Mouse (Mus musculus) intestine, postnatal 0 days (tissue): ENCODE results near the gene Fdxr. TPM values are rescaled to one million over a fixed set of nuclear protein-coding genes. Genes with fewer than 3 reads are reported as not detected.

ENCODE experiments used
- ATAC-seq: fragments of 200-750 bp; cut with Nextera tagmentation; 2 replicates; pipeline ENCODE4 v1.8.0; 2017; ENCODE audit warnings: mild to moderate bottlenecking, moderate TSS enrichment, moderate library complexity
- H3K27ac ChIP-seq: fragments of 300-500 bp; sonication (generic); 2 replicates; pipeline ENCODE4 v1.5.1; 2014; ENCODE audit warnings: mild to moderate bottlenecking, low read depth, low read length, moderate library complexity
- H3K27me3 ChIP-seq: fragments of 300-500 bp; sonication (generic); replicated peaks from 2 replicates; pipeline ENCODE4 v1.6.1; 2014; ENCODE audit warnings: low read length, mixed read lengths; ENCODE audit not compliant: control insufficient read depth, insufficient read depth
- H3K36me3 ChIP-seq: fragments of 300-500 bp; sonication (generic); 2 replicates; pipeline ENCODE4 v1.6.1; 2014; ENCODE audit warnings: mild to moderate bottlenecking, moderate library complexity; ENCODE audit not compliant: control insufficient read depth, insufficient read depth
- H3K4me1 ChIP-seq: fragments of 300-500 bp; sonication (generic); replicated peaks from 2 replicates; pipeline ENCODE4 v1.6.1; 2014; ENCODE audit warnings: antibody characterized with exemption, low read length, mixed read lengths; ENCODE audit not compliant: control insufficient read depth, insufficient read depth
- H3K4me2 ChIP-seq: fragments of 300-500 bp; sonication (generic); replicated peaks from 2 replicates; pipeline ENCODE4 v1.6.1; 2014; ENCODE audit warnings: low read depth, mild to moderate bottlenecking, moderate library complexity
- H3K4me3 ChIP-seq: fragments of 300-500 bp; sonication (generic); 2 replicates; pipeline ENCODE4 v1.5.1; 2014; ENCODE audit warnings: low read depth, low read length
- H3K9ac ChIP-seq: fragments of 300-500 bp; sonication (generic); 2 replicates; pipeline ENCODE4 v1.6.1; 2014; ENCODE audit warnings: mild to moderate bottlenecking, low read depth, low read length
- H3K9me3 ChIP-seq: fragments of 300-500 bp; sonication (generic); 2 replicates; pipeline ENCODE4 v1.6.1; 2016; ENCODE audit warnings: mixed run types; ENCODE audit not compliant: control insufficient read depth
- CTCF ChIP-seq: sonication (generic); IDR thresholded peaks from 2 replicates; pipeline ENCODE4 v1.5.1; 2016; ENCODE audit warnings: low read depth, mild to moderate bottlenecking, control low read depth, antibody characterized with exemption, moderate library complexity
- WGBS: fragments of 180-500 bp; shearing (Covaris S2); extraction: QIAGEN DNeasy Blood & Tissue Kit; methylation state at CpG from one replicate; pipeline ENCODE4 v1.1.7; 2014; 5-methylcytosine and 5-hydroxymethylcytosine counted together
- polyA plus RNA-seq: library from polyadenylated mRNA; unstranded; fragments of >200 nt; fragmentation: Nextera tagmentation; extraction: Ambion mirVana; gene quantifications from 2 replicates; pipeline ENCODE4 v1.2.1, GENCODE M21; 2015

The Fdxr gene
- polyA plus RNA-seq, 1 experiment from 2014 or later: 8.0 TPM

DNA sequence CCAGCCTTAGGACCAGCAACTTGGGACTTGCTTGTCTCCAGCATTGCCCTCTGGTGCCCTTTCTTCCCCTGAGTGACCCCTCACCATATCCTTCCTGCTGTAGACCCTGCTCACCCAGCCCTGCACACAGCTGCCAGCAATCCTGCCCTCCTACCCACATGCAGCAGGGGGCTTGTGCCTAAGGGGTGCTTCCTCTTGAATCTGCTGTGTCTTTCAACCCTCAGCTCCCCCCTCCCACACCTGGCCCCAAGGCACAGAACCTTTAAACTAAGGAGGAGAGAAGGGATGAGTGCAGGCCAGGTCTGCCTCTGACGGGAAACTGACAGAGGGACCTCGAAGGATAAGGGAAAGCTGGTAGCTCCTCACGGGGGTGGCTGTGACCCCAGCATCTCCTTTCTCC is 34.1 kb downstream of the Fdxr start:
- no peak for ATAC-seq
- H3K4me3 ChIP-seq: no peak overlapping the region
- 75% methylated on average over 3 of the region's 3 CpGs for WGBS
- no peak overlapping the region for H3K4me2 ChIP-seq
- H3K9ac ChIP-seq: no peak overlapping the region
- peaks cover 6% of the 10 kb centered on the region; the same call in 1 of the 2 replicates for H3K27me3 ChIP-seq
- no peak for TF ChIP-seq CTCF
- H3K9me3 ChIP-seq: no peaks in the 10 kb centered on the region
- no peak overlapping the region for H3K27ac ChIP-seq
- H3K36me3 ChIP-seq: peaks cover 30% of the 10 kb centered on the region; the same call in 1 of the 2 replicates
- no peaks in the 10 kb centered on the region for H3K4me1 ChIP-seq

DNA sequence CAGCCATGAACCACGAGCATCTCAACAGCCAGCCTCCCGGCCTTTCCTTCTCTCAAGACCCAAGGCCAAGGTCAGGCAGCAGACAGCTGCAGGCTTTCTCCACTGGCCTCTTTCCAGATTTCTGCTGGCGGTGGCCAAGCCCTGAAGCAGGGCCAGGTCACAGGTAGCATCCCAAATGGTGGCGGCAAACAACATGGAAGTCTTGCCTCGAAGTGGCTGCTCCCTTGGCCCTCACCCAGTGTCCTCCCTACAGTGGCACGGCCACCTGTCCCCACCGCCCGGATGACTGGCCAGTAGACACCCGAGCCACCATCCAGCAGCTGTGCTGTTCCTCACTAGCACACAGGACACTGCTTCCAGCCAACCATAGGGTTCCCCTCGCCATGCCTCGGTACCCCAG is 35.4 kb downstream of the Fdxr start:
- Histone ChIP-seq H3K27ac (no peak overlapping the region), H3K36me3 (peaks cover 30% of the 10 kb centered on the region; the same call in 1 of the 2 replicates), H3K4me3 (no peak overlapping the region), H3K9ac (no peak overlapping the region), H3K4me1 (no peaks in the 10 kb centered on the region), H3K27me3 (peaks cover 3% of the 10 kb centered on the region; the same call in 1 of the 2 replicates), H3K4me2 (no peak overlapping the region), H3K9me3 (no peaks in the 10 kb centered on the region)
- ATAC-seq: no peak
- TF ChIP-seq CTCF: no peak
- WGBS: 83% methylated on average over 11 of the region's 11 CpGs

DNA sequence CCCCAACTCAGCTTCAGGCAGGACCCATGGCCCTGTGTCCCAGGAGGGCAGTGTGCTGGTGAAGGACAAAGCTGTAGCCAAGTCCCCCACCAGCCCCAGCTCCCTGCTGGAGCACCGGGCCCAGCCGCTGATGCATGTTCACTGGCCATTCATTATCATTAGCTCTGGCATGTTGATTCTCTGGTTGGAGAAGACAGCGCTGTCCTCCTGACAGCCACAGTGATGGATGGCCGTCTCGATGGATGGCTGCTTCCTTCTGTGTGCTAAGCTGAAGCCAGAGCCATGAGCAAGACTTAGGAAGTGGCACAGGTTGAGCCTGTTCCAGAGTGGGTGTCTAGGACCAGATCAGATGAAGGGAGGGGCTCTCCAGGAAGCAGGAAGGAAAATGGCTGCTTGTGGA is 40.3 kb downstream of the Fdxr start:
- no peak for TF ChIP-seq CTCF
- H3K4me2 ChIP-seq: no peak overlapping the region
- WGBS: 28% methylated on average over 5 of the region's 5 CpGs

DNA sequence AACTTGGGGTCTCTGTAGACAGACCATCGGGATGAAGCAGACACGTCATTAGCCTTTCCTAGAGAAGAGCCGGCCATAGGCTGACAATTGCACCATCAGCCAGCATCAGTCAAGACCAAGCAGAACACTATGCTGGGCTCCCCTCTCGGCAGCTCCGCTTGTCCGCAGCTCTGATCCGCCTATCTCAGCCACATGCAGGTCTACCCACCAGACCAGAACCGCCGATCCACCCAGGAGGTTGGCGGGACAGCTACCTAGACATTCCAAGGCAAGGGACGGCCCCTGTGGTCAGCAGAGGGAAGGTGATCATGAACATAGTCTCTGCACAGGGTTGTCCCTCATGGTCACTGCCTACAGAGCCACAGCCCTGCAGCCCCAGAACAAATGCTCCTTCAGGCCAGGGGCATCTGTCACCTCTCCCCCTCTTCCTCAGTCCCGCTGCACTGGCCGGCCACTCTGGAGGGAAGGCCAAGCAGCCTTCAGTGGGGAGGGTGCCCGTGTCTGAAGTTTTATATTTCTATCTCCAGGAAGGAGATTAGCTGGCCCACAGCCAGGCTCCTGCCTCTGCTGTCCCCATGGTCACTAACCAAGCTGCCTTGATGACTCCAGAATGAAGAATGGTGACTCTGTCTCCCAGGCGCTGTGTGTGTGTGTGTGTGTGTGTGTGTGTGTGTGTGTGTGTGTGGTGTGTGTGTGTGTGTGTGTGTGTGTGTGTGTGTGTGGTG is 42.4 kb downstream of the Fdxr start:
- no peaks in the 10 kb centered on the region for H3K27me3 ChIP-seq
- H3K4me3 ChIP-seq: no peak overlapping the region
- no peaks in the 10 kb centered on the region for H3K36me3 ChIP-seq
- no peak overlapping the region for H3K9ac ChIP-seq
- H3K4me2 ChIP-seq: no peak overlapping the region
- H3K9me3 ChIP-seq: no peaks in the 10 kb centered on the region
- no peak for ATAC-seq
- no peak overlapping the region for H3K27ac ChIP-seq
- TF ChIP-seq CTCF: no peak
- 78% methylated on average over 15 of the region's 15 CpGs for WGBS
- H3K4me1 ChIP-seq: peaks cover 4% of the 10 kb centered on the region

More for the DNA sequence above, 40.3 kb downstream of the Fdxr start:
- Histone ChIP-seq H3K4me1 (peaks cover 4% of the 10 kb centered on the region; the same call in 1 of the 2 replicates), H3K9me3 (no peaks in the 10 kb centered on the region), H3K9ac (no peak overlapping the region), H3K4me3 (no peak overlapping the region), H3K27me3 (no peaks in the 10 kb centered on the region), H3K27ac (no peak overlapping the region), H3K36me3 (peaks cover 7% of the 10 kb centered on the region; the same call in 1 of the 2 replicates)
- ATAC-seq: no peak

- peak; percentile 54 for TF ChIP-seq CTCF
- Histone ChIP-seq H3K4me3 (no peak overlapping the region), H3K9ac (no peak overlapping the region), H3K27me3 (no peaks in the 10 kb centered on the region), H3K4me1 (peaks cover 8% of the 10 kb centered on the region), H3K4me2 (no peak overlapping the region), H3K27ac (no peak overlapping the region), H3K9me3 (no peaks in the 10 kb centered on the region), H3K36me3 (no peaks in the 10 kb centered on the region)
- 85% methylated on average over 20 of the region's 20 CpGs for WGBS
- no peak for ATAC-seq
Observed at GRCm38 (mm10) chr11:115233526-115234290, 43.1 kb downstream of the Fdxr start.

DNA sequence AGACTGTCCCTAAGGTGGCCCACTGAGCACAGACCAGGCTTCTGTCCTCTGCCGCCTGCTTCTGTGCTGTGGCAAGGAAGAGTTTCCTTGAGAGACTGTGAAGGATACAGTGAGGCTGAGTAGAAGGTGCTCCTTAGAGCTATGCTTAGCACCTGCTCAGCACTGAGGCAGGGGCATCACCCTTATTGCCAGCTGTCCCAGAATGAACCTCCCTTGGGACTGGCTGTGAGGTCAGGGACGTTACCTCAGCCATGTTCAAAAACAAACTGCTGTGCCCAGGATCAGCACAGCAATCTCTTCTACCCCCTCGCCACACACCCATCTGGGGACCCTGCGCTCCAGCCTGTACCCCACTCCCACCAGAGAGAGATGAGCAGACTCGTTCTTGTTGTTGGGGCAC is 44.0 kb downstream of the Fdxr start:
- Histone ChIP-seq H3K9me3 (no peaks in the 10 kb centered on the region), H3K27me3 (no peaks in the 10 kb centered on the region), H3K4me1 (peaks cover 8% of the 10 kb centered on the region), H3K4me3 (no peak overlapping the region), H3K27ac (no peak overlapping the region), H3K4me2 (no peak overlapping the region), H3K36me3 (no peaks in the 10 kb centered on the region), H3K9ac (no peak overlapping the region)
- 88% methylated on average over 5 of the region's 5 CpGs for WGBS
- ATAC-seq: no peak
- TF ChIP-seq CTCF: no peak
